Mouse (Mus musculus) lung, embryonic 14.5 days (tissue): ENCODE measurements at regions not wholly inside any gene's neighbourhood (a gene's known extent, or its start where the extent isn't known, plus 50 kb on each side); places are given as distances from the start of the nearest gene placed in this dataset.

Source experiments
- ATAC-seq: fragments of 200-750 bp; cut with Nextera tagmentation; 2 replicates; pipeline ENCODE4 v1.8.0; 2017; ENCODE audit warnings: mild to moderate bottlenecking, moderate TSS enrichment, moderate library complexity; ENCODE audit not compliant: insufficient read depth
- DNase-seq: peaks from one replicate; pipeline ENCODE4 v3.0.0-alpha.2; 2015
- H3K27ac ChIP-seq: fragments of 300-500 bp; sonication (generic); 2 replicates; pipeline ENCODE4 v1.5.1; 2014; ENCODE audit warnings: low read depth, mild to moderate bottlenecking, moderate library complexity
- H3K27me3 ChIP-seq: fragments of 300-500 bp; sonication (generic); 2 replicates; pipeline ENCODE4 v1.6.1; 2014; ENCODE audit warnings: low read length, control low read depth; ENCODE audit not compliant: insufficient read depth
- H3K36me3 ChIP-seq: fragments of 300-500 bp; sonication (generic); 2 replicates; pipeline ENCODE4 v1.6.1; 2014; ENCODE audit warnings: control low read depth; ENCODE audit not compliant: insufficient read depth
- H3K4me1 ChIP-seq: fragments of 300-500 bp; sonication (generic); 2 replicates; pipeline ENCODE4 v1.6.1; 2014; ENCODE audit warnings: antibody characterized with exemption, control low read depth; ENCODE audit not compliant: insufficient read depth
- H3K4me2 ChIP-seq: fragments of 300-500 bp; sonication (generic); 2 replicates; pipeline ENCODE4 v1.6.1; 2014; ENCODE audit warnings: mild to moderate bottlenecking
- H3K4me3 ChIP-seq: fragments of 300-500 bp; sonication (generic); 2 replicates; pipeline ENCODE4 v1.5.1; 2014; ENCODE audit warnings: low read depth, low read length
- H3K9ac ChIP-seq: fragments of 300-500 bp; sonication (generic); 2 replicates; pipeline ENCODE4 v1.6.1; 2014
- H3K9me3 ChIP-seq: fragments of 300-500 bp; sonication (generic); 2 replicates; pipeline ENCODE4 v1.6.1; 2016; ENCODE audit warnings: low read depth, low read length, control low read depth
- CTCF ChIP-seq: IDR thresholded peaks from 2 replicates; pipeline ENCODE4 v1.5.1; 2016; ENCODE audit warnings: antibody characterized with exemption, low read depth
- WGBS: fragments of 180-500 bp; shearing (Covaris S2); extraction: QIAGEN DNeasy Blood & Tissue Kit; methylation state at CpG from one replicate; pipeline ENCODE4 v1.1.7; 2014; 5-methylcytosine and 5-hydroxymethylcytosine counted together

DNA sequence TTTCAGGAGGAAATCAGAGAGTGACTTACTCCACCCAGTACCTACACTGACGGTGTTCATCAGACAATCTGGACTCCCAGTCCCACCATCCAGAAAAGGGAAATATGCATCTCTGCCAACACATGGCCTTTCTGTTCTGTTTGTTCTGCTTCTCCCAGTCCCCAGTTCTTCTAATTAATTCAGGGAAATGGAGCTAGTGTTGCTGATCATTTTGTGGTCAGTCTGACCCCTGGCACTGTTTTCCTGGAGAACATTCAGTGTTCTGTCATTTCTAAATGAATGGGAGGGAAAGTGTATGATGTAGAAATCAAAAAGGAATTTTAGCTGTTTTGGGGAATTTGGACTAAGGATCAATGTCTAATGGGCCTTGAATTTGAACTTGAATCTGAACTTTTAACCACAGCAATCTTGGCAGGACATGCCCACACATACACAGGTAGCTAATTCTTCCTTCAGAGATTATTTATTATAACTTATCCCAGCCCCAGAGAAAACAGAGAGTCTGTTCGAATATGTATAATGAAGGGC lies 165.0 kb downstream of the Rnd3 start:
- Histone ChIP-seq H3K4me1 (no peaks in the 10 kb centered on the region), H3K36me3 (no peaks in the 10 kb centered on the region), H3K9me3 (no peaks in the 10 kb centered on the region), H3K4me3 (no peak overlapping the region), H3K9ac (no peak overlapping the region), H3K27ac (no peak overlapping the region), H3K4me2 (no peak overlapping the region), H3K27me3 (no peaks in the 10 kb centered on the region)
- no peak for TF ChIP-seq CTCF
- ATAC-seq (no peak), DNase-seq (no peak)
- 76% methylated on average over 2 of the region's 2 CpGs for WGBS

DNA sequence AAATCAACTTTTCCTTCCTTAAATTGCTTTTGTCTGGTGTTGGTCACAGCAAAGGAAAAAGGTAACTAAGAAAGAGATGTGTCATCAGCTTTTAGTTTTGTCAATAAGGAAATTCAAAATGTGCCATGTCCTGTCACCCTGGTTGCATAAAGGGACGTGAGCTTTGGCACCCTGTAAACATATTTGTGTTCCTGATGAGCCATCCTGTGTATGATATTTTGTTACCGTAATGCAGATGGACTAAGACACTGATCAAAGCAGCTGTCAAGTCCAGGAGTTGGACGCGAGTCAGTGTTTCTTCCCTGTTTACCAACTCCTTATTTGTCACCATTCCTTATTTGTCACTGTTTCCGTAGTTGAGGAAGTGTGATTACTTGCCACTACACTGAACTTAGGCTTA lies 166.3 kb downstream of the Rnd3 start:
- no peak for DNase-seq
- Histone ChIP-seq H3K36me3 (no peaks in the 10 kb centered on the region), H3K9me3 (no peaks in the 10 kb centered on the region), H3K4me2 (no peak overlapping the region), H3K27ac (no peak overlapping the region), H3K4me1 (no peaks in the 10 kb centered on the region), H3K4me3 (no peak overlapping the region), H3K27me3 (no peaks in the 10 kb centered on the region), H3K9ac (no peak overlapping the region)
- no peak for TF ChIP-seq CTCF
- no peak for ATAC-seq
- 64% methylated on average over 5 of the region's 5 CpGs for WGBS

DNA sequence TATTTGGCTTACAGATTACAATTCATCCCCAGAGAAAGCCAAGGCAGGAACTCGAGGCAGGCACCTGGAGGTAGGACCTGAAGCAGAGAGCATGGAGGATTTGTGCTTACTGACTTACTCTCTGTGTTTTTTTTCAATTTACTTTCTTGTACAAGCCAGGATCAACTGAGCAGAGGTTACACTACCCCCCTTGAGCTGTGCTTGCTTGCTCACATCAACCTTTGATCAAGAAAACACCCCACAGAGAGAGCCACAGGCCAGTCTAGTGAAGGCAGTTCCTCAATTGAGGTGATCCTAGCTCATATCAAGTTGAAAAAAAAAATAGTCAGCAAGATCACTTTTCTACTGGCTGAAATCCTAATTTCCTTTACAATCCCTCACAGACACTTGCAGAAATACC lies 170.6 kb downstream of the Rnd3 start:
- ATAC-seq (no peak), DNase-seq (no peak)
- no peak overlapping the region for H3K4me2 ChIP-seq
- H3K27ac ChIP-seq, result no peak overlapping the region
- H3K9me3 ChIP-seq, result no peaks in the 10 kb centered on the region
- H3K9ac ChIP-seq, result no peak overlapping the region
- no peaks in the 10 kb centered on the region for H3K36me3 ChIP-seq
- no peaks in the 10 kb centered on the region for H3K4me1 ChIP-seq
- 56% methylated on average over 1 of the region's 1 CpGs for WGBS
- H3K27me3 ChIP-seq, result no peaks in the 10 kb centered on the region
- no peak overlapping the region for H3K4me3 ChIP-seq
- no peak for TF ChIP-seq CTCF

DNA sequence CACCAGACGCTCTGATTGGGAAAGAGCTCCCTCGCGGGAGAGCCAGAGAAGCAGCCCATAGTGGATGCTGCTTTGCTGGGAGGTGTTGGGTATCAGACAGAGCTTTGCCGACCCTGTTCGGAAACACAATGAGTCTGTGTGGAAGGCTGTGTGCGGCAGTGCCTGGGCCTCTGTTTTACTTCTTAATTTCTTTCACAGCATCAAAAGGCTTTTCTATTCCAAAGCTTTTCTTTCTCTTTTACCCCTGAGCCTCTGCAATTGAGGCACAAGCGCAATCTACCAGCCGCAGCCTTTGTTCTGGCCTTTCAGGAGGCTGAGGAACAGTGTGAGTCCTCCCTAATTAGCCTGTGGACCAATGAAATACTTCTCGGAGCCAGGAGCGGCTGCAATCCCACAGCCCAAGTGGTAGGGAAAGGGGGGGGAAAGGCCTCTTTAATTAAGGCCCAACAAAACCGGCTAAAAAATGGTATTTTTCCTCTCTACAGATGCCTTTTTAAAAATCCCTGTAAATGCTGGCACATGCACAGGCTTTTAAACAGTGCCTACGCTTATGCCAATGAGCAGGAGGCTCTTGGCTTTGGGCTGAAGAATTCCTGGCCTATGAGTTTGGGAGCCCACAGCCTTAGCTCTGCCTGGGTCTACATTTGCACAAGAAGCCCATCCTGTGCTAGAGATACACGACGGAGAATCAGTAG lies 177.6 kb downstream of the Rnd3 start:
- ATAC-seq, result peak; percentile 69

DNA sequence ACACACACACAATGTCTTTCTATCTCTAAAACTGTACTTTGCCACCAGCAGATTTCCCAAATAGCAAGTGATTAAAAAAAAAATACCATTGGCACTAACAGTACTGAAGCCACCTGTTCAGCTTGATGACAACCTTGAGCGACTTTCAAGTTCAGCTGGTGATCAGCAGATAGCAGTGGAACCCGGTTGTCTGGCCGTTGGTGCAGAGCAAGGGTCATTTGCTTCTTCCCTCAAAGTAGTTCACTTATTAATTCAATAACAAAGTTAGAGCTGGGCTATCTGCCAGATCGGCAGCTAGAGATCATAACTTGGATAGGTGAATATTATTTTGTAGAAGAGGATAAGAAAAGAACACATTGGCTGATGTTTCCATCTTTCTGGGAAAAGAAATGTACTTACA lies 180.5 kb downstream of the Rnd3 start:
- no peaks in the 10 kb centered on the region for H3K9me3 ChIP-seq
- H3K4me3 ChIP-seq, result no peak overlapping the region
- H3K9ac ChIP-seq, result no peak overlapping the region
- DNase-seq (no peak), ATAC-seq (no peak)
- no peak for TF ChIP-seq CTCF
- H3K4me1 ChIP-seq, result peaks cover 7% of the 10 kb centered on the region
- H3K27me3 ChIP-seq, result no peaks in the 10 kb centered on the region
- WGBS, result 60% methylated on average over 4 of the region's 4 CpGs
- H3K27ac ChIP-seq, result no peak overlapping the region
- no peak overlapping the region for H3K4me2 ChIP-seq
- H3K36me3 ChIP-seq, result no peaks in the 10 kb centered on the region

More for the DNA sequence above, 177.6 kb downstream of the Rnd3 start:
- Histone ChIP-seq H3K4me2 (peak overlapping the region; percentile 28), H3K27me3 (no peaks in the 10 kb centered on the region), H3K9me3 (no peaks in the 10 kb centered on the region), H3K4me3 (no peak overlapping the region), H3K36me3 (no peaks in the 10 kb centered on the region), H3K4me1 (peaks cover 7% of the 10 kb centered on the region), H3K27ac (peak overlapping the region; percentile 26; the same call in 1 of the 2 replicates), H3K9ac (peak overlapping the region; percentile 19)
- DNase-seq, result peak; percentile 76
- TF ChIP-seq CTCF, result no peak
- 19% methylated on average over 14 of the region's 14 CpGs for WGBS

DNA sequence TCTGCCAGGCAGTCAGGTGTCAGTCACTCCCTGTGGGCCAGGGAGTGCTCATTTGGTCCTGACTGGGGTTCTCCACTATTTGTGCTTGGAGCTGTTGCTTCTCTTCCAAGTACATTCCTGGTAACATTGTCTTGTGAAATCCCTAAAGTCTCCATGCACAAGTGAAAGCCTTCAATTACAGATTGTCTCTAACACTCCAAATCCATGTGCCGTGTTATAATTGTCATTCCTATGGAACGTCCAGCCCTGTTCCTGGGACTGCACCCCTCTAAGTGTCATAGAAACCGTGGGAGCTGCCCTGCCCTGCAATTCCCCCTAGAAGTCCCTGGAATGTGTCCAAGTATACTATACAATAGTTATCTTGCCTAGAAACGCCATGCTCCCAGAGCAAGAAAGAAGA lies 181.1 kb downstream of the Rnd3 start:
- ATAC-seq, result no peak
- H3K27ac ChIP-seq, result no peak overlapping the region
- H3K4me1 ChIP-seq, result peaks cover 7% of the 10 kb centered on the region
- no peak overlapping the region for H3K4me3 ChIP-seq
- no peaks in the 10 kb centered on the region for H3K9me3 ChIP-seq
- H3K27me3 ChIP-seq, result no peaks in the 10 kb centered on the region
- no peak overlapping the region for H3K9ac ChIP-seq
- peak; percentile 59 for DNase-seq
- no peak for TF ChIP-seq CTCF
- WGBS, result 28% methylated on average over 4 of the region's 4 CpGs
- H3K4me2 ChIP-seq, result no peak overlapping the region
- no peaks in the 10 kb centered on the region for H3K36me3 ChIP-seq

DNA sequence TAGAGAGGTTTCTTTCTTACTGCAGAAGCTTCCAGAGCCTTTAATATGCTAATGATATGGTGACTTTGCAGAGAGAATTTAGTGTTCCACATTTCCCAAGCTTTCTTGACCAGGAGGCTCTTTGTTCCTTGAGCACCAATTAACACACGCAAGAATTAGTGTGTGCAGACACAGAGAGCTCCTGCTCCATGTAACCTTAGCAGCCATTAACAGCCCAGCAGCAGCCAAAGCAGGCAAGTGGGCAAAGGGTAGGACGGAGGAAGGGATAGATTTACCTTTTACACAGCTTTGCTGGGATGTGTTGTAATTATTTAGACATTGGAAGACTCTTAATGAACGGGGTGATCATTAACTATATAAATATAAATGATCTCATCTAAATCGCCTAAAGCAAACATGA lies 181.8 kb downstream of the Rnd3 start:
- Histone ChIP-seq H3K36me3 (no peaks in the 10 kb centered on the region), H3K9ac (no peak overlapping the region), H3K4me2 (no peak overlapping the region), H3K4me1 (peaks cover 7% of the 10 kb centered on the region), H3K4me3 (no peak overlapping the region), H3K9me3 (no peaks in the 10 kb centered on the region), H3K27ac (no peak overlapping the region), H3K27me3 (no peaks in the 10 kb centered on the region)
- ATAC-seq, result no peak
- DNase-seq, result no peak
- TF ChIP-seq CTCF, result no peak
- 64% methylated on average over 4 of the region's 4 CpGs for WGBS
